Mouse (Mus musculus) gastrocnemius, postnatal 14 days (tissue): ENCODE measurements around the gene Urod. TPM values are rescaled to one million over a fixed set of nuclear protein-coding genes. Genes with fewer than 3 reads are reported as not detected.

Source experiments
- DNase-seq: peaks from one replicate; pipeline ENCODE4 v3.0.0; 2021; ENCODE audit warnings: mixed read lengths
- intact Hi-C: fragments of 180-260 bp; cut with DNase I; formaldehyde crosslinking; loops from one replicate; pipeline ENCODE4 v1.15.1; 2025; ENCODE audit warnings: low total_unique reads
- total RNA-seq, 2 experiments: library from RNA; stranded (reverse); gene quantifications; 2 replicates each; pipeline ENCODE4 v1.2.3; 2021

Urod gene
- total RNA-seq, 2 experiments from 2014 or later: 52.3 to 60.4 TPM

DNA sequence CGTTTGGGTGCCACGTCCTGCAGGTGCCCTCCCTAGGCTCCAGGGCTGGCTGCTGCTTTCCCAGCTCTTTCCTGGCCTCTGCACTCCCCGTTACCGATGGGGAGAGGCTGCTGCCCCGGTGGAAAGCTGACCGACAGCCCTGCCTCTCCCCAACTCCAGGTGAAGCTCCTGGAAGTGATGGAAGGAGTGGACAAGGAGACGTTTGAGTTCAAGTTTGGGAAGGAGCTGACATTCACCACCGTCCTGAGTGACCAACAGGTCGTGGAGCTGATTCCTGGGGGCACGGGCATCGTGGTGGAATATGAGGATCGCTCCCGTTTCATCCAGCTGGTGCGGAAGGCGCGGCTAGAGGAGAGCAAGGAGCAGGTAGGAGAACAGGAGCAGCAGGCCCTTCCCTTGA is 7.7 kb upstream of the Urod start:
- intact Hi-C loops: loop anchor here (5.0 kb wide), 1 partner anchor 120 kb away; no protein-coding TSS in a partner anchor
- DNase-seq: no peak

DNA sequence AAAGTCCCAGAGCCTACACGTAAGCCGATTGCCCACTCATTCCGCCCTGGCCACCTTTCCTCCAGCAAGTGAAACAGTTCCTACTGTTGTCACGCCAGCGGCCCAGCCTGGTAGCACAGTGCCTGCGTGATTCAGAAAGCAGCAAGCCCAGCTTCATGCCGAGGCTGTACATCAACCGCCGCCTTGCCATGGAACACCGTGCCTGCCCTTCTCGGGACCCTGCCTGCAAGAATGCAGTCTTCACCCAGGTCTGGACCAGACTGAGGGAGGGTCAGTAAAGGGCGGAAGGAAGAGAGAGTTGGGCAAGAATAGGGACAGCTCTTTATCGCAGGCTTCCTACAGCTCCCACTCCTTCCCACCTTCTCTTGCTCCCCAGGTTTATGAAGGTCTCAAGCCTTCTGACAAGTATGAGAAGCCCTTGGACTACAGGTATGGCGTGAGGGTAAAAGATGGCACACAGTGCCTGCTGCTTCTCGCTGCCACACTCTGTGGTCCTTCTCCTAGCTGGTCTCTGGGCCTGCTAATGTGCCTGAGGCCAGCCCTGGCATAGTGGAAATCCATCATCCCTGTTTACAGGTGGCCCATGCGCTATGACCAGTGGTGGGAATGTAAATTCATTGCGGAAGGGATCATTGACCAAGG is 5.4 kb upstream of the Urod start:
- intact Hi-C loops: loop anchor here (5.0 to 10.0 kb wide), 3 partner anchors 123 to 285 kb away; no protein-coding TSS in a partner anchor
- no peak for DNase-seq

DNA sequence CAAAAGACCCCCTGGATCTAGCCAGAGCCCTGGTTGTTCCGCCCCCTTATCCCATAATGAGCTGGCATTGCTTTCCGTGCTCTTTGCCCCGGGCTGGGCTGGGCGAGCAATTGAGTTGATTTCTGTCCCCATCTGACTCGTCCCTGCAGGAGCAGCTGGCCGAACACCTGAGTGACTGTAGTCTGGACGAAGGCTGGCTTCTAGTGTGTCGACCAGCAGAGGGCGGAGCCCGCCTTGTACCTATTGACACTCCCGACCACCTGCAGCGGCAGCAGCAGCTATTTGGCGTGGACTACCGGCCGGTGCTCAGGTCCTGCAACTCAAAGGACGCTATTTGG is 1.6 kb upstream of the Urod start:
- no peak for DNase-seq

GRCm38 (mm10) chr4:116995131-116995797 is 1.1 kb upstream of the Urod start, which contains the start of gene Hectd3:
Gene Hectd3, plus strand, starts transcription at chr4:116995317.
- peak; percentile 64 for DNase-seq
- intact Hi-C loops: loop anchor here (5.0 to 10.0 kb wide), 2 partner anchors 147 to 280 kb away; no protein-coding TSS in a partner anchor

More for the DNA sequence above, 1.6 kb upstream of the Urod start:
- intact Hi-C loops: loop anchor here (5.0 to 10.0 kb wide), 2 partner anchors 147 to 281 kb away; no protein-coding TSS in a partner anchor

- DNase-seq: peak; percentile 74
- intact Hi-C loops: loop anchor here (10.0 kb wide), 1 partner anchor 277 kb away; no protein-coding TSS in a partner anchor
Observed at GRCm38 (mm10) chr4:116991366-116991765, 2.8 kb downstream of the Urod start.

DNA sequence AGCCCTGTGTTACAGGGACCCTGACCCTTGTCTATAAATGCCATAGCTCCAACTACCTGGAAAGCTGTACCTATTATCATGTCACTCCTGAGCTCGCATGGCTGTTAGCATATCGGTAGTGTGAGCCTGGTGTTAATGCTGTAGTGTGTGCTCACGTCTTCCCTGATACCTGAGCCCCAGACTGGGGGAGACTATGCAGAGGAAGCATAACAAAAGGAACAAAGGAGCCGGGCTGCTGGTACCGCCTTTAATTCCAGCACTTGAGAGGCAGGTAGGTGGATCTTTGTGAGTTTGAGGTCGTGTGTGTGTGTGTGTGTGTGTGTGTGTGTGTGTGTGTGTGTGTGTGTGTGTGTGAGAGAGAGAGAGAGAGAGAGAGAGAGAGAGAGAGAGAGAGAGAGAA is 4.5 kb downstream of the Urod start:
- intact Hi-C loops: loop anchor here (5.0 to 10.0 kb wide), 2 partner anchors 157 to 275 kb away; no protein-coding TSS in a partner anchor
- DNase-seq: no peak

DNA sequence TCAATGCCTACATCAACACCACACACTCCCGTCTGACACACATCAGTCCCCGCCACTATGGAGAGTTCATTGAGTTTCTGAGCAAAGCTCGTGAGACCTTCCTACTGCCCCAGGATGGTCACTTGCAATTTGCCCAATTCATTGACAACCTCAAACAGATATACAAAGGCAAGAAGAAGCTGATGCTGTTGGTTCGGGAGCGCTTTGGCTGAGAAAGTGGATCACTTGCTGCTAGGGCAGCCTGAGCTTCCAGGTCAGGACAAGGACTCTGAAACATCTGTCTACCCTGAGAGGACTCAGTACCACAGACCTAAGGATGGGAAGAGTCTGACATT is 7.1 kb downstream of the Urod start:
- intact Hi-C loops: loop anchor here (5.0 kb wide), 1 partner anchor 155 kb away; no protein-coding TSS in a partner anchor
- no peak for DNase-seq

DNA sequence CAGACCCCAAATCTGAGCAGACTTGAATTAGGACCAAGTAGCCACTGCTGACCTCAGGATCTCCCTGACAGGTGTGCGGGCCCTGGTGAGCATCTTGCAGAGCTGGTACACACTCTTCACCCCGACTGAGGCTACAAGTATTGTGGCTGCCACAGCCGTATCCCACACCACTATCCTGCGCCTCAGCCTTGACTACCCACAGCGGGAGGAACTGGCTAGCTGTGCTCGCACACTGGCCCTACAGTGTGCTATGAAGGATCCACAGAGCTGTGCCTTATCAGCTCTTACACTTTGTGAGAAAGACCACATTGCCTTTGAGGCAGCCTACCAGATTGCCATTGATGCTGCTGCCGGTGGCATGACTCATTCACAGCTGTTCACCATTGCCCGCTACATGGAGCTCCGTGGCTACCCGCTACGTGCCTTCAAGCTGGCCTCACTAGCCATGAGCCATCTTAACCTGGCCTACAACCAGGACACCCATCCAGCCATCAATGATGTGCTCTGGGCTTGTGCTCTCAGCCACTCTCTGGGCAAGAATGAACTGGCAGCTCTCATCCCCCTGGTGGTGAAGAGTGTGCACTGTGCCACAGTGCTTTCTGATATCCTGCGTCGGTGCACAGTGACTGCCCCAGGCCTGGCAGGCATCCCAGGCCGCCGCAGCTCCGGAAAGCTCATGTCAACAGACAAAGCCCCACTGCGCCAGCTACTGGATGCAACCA is 7.7 kb downstream of the Urod start:
- DNase-seq: peak; percentile 66
- intact Hi-C loops: loop anchor here (5.0 kb wide), 1 partner anchor 154 kb away; no protein-coding TSS in a partner anchor

GRCm38 (mm10) chr4:116985681-116986080 is 8.5 kb downstream of the Urod start:
- DNase-seq: no peak
- intact Hi-C loops: loop anchor here (5.0 kb wide), 1 partner anchor 153 kb away; no protein-coding TSS in a partner anchor

- no peak for DNase-seq
- intact Hi-C loops: no loop called here
Observed at GRCm38 (mm10) chr4:116976503-116976902, 17.7 kb downstream of the Urod start.

DNA sequence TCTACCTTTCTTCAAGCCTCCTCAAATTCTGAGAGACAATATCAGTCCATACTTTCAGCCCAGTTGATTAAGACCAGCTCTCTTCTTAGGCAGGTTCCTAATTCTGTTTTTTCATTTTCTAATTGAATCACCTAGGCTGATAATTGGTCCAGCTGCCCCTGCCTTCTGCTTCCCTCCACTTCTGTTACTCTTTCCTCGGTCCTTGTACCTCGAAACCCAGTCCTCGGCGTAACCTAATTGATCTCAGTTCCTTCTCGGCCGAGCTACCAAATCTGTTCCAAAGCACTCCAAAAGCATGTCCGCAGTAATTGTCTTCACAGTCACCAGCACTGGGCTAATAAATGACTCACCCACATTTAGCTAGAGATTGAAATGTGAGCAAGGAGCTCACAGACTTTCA is 39.3 kb downstream of the Urod start:
- intact Hi-C loops: no loop called here
- DNase-seq: no peak

DNA sequence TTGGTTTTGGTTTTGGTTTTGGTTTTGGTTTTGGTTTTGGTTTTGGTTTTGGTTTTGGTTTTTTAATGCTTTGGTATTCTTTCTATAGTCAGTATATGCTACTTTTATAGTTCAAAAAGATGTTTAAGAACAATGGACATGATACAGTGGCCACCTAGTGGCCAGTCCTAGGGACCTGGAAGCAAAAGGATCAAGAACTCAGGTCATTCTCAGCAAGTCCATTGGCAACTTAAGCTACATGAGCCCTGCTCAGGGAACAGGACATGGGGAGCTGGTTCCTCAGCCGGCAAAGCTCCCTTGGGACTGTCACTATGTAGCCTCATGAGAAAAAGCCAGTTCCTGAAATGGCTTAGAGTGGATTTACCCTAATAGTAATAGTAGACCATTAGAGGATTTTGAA is 42.6 kb downstream of the Urod start:
- no peak for DNase-seq
- intact Hi-C loops: no loop called here

DNA sequence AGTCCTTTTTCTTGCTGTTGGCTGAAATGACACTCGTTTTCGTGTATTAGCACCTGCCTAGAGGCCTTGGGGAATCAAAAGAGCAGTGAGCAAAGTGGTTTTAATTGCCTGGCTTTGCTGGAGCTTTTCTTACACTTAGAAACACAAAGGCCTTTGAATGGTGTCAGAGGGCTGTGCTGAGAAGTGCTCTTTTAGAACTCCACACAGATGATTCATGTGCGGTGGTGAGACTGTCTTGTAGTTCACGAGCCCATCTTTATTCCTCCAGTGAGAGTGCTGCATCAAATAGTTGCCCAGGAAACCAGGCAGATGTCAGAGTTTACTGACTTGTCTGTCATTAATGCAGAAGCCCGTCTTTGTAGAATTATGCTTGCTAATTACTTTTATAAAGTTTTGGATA is 50.2 kb downstream of the Urod start:
- intact Hi-C loops: no loop called here

GRCm38 (mm10) chr4:116942695-116943094 is 51.5 kb downstream of the Urod start:
- intact Hi-C loops: no loop called here
- DNase-seq: no peak

More for the DNA sequence above, 50.2 kb downstream of the Urod start:
- DNase-seq: no peak

Other genes starting within 250 kb of the Urod start
- 1 to 10 TPM; 5.6 to 5.7 TPM for gene Toe1, start 186.8 kb downstream of the Urod start, total RNA-seq
- 1 to 10 TPM in 1 of 2 experiments, under 1 TPM in 1; 1.00 to 1.6 TPM for gene Mutyh, start 186.7 kb downstream of the Urod start, total RNA-seq
- 1 to 10 TPM; 2.7 to 2.9 TPM for gene Hpdl, start 172.7 kb downstream of the Urod start, total RNA-seq
- gene Zswim5, start 117.0 kb downstream of the Urod start, total RNA-seq: under 1 TPM; 0.11 to 0.23 TPM
- gene Hectd3, start 904 bp upstream of the Urod start, total RNA-seq: 10 to 100 TPM; 12.6 to 14.7 TPM
- gene Eif2b3, start 25.0 kb upstream of the Urod start, total RNA-seq: 10 to 100 TPM; 22.0 to 24.8 TPM
- gene Ptch2, start 101.7 kb upstream of the Urod start, total RNA-seq: 1 to 10 TPM; 3.8 to 5.9 TPM
- gene Btbd19, start 131.3 kb upstream of the Urod start, total RNA-seq: 1 to 10 TPM; 3.3 to 3.6 TPM
- gene Tctex1d4, start 132.4 kb upstream of the Urod start, total RNA-seq: not detected
- gene Plk3, start 139.6 kb upstream of the Urod start, total RNA-seq: under 1 TPM; 0.91 to 0.96 TPM
- 100 to 1,000 TPM; 786 to 929 TPM for gene Rps8, start 161.8 kb upstream of the Urod start, total RNA-seq
- 1 to 10 TPM; 1.6 to 1.8 TPM for gene Kif2c, start 188.2 kb upstream of the Urod start, total RNA-seq